Mouse (Mus musculus) lung, embryonic 16.5 days (tissue): ENCODE measurements around the gene Fam72a. TPM values are rescaled to one million over a fixed set of nuclear protein-coding genes. Genes with fewer than 3 reads are reported as not detected.
A peak's percentile ranks its signal among the peaks of the same experiment; 100 is the strongest.

Experiments
- ATAC-seq: fragments of 200-750 bp; cut with Nextera tagmentation; 2 replicates; pipeline ENCODE4 v1.8.0; 2017; ENCODE audit warnings: low read depth, mild to moderate bottlenecking, moderate library complexity
- H3K27ac ChIP-seq: fragments of 300-500 bp; sonication (generic); 2 replicates; pipeline ENCODE4 v1.5.1; 2014; ENCODE audit warnings: mild to moderate bottlenecking, control low read depth, low read length
- H3K27me3 ChIP-seq: fragments of 300-500 bp; sonication (generic); 2 replicates; pipeline ENCODE4 v1.6.1; 2014; ENCODE audit warnings: low read depth, low read length, mixed read lengths; ENCODE audit not compliant: control insufficient read depth, insufficient read depth
- H3K36me3 ChIP-seq: fragments of 300-500 bp; sonication (generic); 2 replicates; pipeline ENCODE4 v1.6.1; 2014; ENCODE audit warnings: low read length; ENCODE audit not compliant: control insufficient read depth, insufficient read depth
- H3K4me1 ChIP-seq: fragments of 300-500 bp; sonication (generic); replicated peaks from 2 replicates; pipeline ENCODE4 v1.6.1; 2014; ENCODE audit warnings: low read length, mixed read lengths; ENCODE audit not compliant: control insufficient read depth, insufficient read depth
- H3K4me2 ChIP-seq: fragments of 300-500 bp; sonication (generic); 2 replicates; pipeline ENCODE4 v1.6.1; 2014; ENCODE audit warnings: low read depth, low read length, control low read depth
- H3K4me3 ChIP-seq: fragments of 300-500 bp; sonication (generic); 2 replicates; pipeline ENCODE4 v1.5.1; 2014; ENCODE audit warnings: mild to moderate bottlenecking, low read length, control low read depth
- H3K9ac ChIP-seq: fragments of 300-500 bp; sonication (generic); 2 replicates; pipeline ENCODE4 v1.6.1; 2014; ENCODE audit warnings: low read length, control low read depth
- H3K9me3 ChIP-seq: fragments of 300-500 bp; sonication (generic); 2 replicates; pipeline ENCODE4 v1.6.1; 2016; ENCODE audit warnings: low read length; ENCODE audit not compliant: control insufficient read depth
- WGBS: fragments of 180-500 bp; shearing (Covaris S2); extraction: QIAGEN DNeasy Blood & Tissue Kit; methylation state at CpG from one replicate; pipeline ENCODE4 v1.1.7; 2014; 5-methylcytosine and 5-hydroxymethylcytosine counted together
- polyA plus RNA-seq: library from polyadenylated mRNA; unstranded; fragments of >200 nt; fragmentation: Nextera tagmentation; extraction: Ambion mirVana; gene quantifications from 2 replicates; pipeline ENCODE4 v1.2.1, GENCODE M21; 2015

Gene Fam72a
- polyA plus RNA-seq, 1 experiment from 2014 or later, result 2.2 TPM

DNA sequence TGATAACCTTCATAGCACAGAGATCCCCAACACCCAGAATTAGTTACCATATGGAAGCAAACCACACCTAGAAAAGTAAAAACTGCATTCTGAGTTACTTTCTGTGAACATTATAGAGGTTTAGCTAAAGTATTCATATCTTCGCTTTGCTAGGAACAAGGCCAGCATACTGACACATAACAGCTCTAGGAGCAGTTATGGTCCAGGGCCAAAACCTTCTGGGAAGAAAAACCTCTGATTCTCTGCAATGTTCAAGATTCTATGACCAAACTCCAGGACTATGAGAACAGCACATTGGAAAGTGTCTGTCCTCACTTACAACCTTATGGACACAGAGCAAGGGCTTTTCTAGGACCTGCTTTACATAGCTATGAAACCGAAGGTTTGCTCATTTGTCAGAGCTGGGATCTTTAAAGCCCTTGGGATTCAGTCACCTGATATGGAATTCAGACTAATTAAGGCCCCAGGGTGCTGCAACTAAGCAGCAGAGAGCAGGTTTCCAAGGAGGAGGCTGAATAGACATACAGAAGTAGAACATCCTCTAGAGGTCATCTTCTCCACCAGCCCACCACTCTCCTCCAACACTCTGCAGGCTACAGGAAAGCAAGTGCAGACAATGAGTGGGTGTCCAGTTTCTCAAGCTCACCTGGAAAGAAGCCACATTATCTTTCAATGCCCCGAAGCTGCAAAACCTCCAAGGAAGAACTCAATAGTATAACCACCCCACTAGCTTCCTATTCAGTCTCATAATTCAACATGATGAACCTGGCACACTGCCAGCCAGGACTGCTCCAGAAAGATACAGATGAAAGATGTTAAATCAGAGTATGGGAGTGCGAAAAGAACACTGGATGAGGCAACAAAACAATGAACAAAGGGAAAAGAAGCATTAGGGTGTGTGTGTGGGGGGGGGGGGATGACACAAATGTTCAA, 33.5 kb upstream of the Fam72a start:
- 53% methylated on average over 4 of the region's 4 CpGs for WGBS
- no peak overlapping the region for H3K4me2 ChIP-seq
- H3K4me3 ChIP-seq, result no peak overlapping the region
- H3K9me3 ChIP-seq, result no peaks in the 10 kb centered on the region
- no peaks in the 10 kb centered on the region for H3K36me3 ChIP-seq
- H3K27ac ChIP-seq, result no peak overlapping the region
- H3K4me1 ChIP-seq, result no peaks in the 10 kb centered on the region
- ATAC-seq, result no peak
- H3K27me3 ChIP-seq, result no peaks in the 10 kb centered on the region
- H3K9ac ChIP-seq, result no peak overlapping the region

DNA sequence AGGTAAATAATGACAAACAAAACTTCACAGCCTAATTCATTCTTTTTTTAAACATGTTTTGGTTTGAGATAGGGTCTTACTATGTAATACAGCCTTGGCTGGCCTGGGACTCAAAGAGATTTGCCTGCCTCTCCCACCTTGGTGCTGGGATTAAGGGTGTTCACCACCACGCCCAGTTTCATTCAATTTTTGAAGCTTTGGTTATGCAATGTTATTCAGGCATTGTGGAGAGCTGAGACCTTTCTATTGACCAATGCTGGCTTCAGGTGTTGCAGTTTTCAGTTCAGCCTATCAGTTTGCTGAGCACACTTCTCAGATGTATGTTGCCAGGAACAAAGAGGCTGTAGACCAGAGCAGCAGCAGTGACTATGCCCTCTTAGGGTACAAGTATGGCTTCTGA, 29.5 kb upstream of the Fam72a start:
- Histone ChIP-seq H3K27ac (no peak overlapping the region), H3K9me3 (no peaks in the 10 kb centered on the region), H3K27me3 (no peaks in the 10 kb centered on the region), H3K4me2 (no peak overlapping the region), H3K4me1 (peaks cover 2% of the 10 kb centered on the region; the same call in 1 of the 2 replicates), H3K4me3 (no peak overlapping the region), H3K9ac (no peak overlapping the region), H3K36me3 (no peaks in the 10 kb centered on the region)
- no peak for ATAC-seq
- 80% methylated on average over 1 of the region's 1 CpGs for WGBS

DNA sequence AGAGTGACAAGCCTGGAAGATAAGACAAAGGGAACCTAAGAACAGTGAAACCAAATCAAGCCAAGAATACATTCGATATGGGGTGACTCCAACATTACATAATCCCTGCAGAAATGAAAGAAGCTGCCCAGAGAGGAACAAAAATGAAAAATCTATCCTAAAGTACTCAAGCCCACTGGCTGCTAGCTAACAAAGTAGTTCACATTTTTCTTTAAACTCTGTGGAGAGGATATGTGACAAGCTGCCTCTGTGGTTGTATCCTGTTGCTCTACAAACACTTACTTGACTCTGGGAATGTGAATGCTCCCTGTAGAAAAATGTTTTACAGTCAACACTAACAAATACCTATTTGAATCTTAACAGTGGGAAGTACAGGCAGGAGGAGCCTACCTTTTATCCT, 26.0 kb upstream of the Fam72a start:
- Histone ChIP-seq H3K4me2 (no peak overlapping the region), H3K27me3 (no peaks in the 10 kb centered on the region), H3K27ac (no peak overlapping the region), H3K4me3 (no peak overlapping the region), H3K4me1 (peaks cover 6% of the 10 kb centered on the region), H3K36me3 (no peaks in the 10 kb centered on the region), H3K9me3 (no peaks in the 10 kb centered on the region), H3K9ac (no peak overlapping the region)
- WGBS, result 75% methylated on average over 1 of the region's 1 CpGs
- no peak for ATAC-seq

DNA sequence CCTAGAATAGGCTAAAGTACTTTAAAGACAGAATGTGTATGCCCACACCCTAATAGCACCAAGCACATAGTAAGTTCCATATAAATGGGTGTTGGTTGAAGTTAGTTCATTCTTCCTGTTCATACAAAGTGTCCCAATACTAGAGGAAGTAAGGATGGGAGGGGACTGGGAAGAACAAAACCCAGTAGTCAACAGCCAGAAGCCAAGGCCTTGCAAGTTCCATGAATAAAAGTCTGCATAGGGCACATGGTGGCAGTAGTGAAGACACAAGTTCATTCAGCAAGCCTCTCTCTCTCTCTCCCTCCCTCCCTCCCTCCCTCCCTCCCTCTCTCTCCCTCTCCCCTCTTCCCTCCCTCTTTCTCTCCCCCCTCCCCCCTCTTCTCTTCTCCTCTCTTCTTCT, 16.6 kb upstream of the Fam72a start:
- no peak overlapping the region for H3K9ac ChIP-seq
- no peak overlapping the region for H3K4me2 ChIP-seq
- H3K9me3 ChIP-seq, result no peaks in the 10 kb centered on the region
- peaks cover 10% of the 10 kb centered on the region for H3K4me1 ChIP-seq
- no peaks in the 10 kb centered on the region for H3K36me3 ChIP-seq
- no peaks in the 10 kb centered on the region for H3K27me3 ChIP-seq
- no peak overlapping the region for H3K27ac ChIP-seq
- H3K4me3 ChIP-seq, result no peak overlapping the region
- ATAC-seq, result no peak

DNA sequence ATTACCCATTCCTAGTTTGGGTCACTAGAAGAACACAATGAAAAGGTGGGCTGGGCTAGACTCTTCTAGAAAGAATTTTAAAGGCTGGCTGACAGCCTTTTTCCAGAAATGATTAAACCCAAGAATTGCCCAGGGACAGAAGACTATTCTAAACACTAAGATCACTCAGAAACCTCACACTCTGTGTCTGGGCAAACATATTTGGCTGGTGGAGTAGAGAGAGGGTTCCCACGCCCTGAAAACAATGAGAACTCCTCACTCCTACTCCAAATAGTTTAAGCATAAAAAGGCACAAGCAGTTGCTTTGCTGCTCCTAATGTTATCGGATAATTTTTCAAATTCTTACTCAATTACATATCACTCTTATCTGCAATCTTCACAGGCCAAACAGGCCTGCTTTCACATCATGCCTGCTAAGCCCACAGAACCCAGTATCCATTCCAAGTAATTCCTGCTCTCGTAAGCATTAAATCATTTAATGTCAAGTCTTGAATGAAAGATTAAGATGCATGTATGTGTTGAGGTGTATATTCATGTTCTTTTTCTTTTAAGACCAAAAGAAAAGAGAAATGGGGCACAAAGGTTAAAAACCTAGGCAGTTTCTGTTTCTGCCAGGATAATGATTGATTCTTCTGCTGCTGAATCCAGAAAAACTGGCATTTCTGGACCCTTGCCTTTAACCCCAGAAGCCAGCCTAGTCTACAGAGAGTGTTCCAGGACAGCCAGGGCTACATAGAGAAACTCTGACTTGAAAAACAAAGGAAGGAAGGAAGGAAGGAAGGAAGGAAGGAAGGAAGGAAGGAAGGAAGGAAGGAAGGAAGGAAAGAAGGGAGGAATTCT, 15.8 kb upstream of the Fam72a start:
- no peaks in the 10 kb centered on the region for H3K9me3 ChIP-seq
- H3K4me3 ChIP-seq, result no peak overlapping the region
- WGBS, result 45% methylated on average over 3 of the region's 3 CpGs
- H3K4me1 ChIP-seq, result peaks cover 10% of the 10 kb centered on the region
- H3K4me2 ChIP-seq, result no peak overlapping the region
- peak overlapping the region; percentile 60 for H3K27ac ChIP-seq
- no peak for ATAC-seq
- no peaks in the 10 kb centered on the region for H3K27me3 ChIP-seq
- H3K9ac ChIP-seq, result no peak overlapping the region
- no peaks in the 10 kb centered on the region for H3K36me3 ChIP-seq

DNA sequence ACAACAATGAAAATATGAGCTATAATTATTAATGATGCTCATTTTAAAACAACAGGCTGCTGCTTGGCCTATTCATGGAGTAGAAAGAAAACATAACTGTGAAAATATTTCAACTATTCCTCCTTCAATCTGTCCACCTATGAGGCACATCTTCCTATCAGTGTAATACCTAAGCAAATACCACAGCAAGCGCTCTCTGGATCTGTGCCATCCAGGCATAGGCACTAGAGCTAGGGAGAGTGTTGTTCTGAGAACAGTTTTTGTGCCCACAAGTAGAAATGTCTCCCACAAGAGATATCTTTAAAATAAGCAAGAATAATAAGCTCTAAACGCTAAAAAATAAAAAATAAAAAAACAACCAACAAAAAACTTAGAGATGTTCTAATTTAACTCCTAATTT, 14.6 kb upstream of the Fam72a start:
- ATAC-seq, result no peak
- no peak overlapping the region for H3K27ac ChIP-seq

DNA sequence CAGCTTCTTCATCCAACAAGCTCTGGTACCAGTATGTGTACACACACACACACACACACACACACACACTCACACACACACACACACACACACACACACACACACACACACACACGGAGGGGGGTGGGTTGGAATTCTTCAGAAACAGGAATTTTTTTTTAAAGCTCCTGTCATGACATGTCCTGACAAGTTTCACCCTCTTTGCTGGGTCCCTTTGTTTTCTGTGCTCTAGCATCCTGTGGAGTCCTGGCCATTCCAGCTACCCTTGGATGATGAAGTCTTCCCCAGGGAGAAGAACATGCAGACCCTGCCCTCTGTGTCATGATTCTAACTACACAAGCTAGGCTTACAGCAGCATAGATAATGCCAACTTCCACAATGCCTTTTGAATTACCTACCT, 13.5 kb upstream of the Fam72a start:
- Histone ChIP-seq H3K4me1 (peaks cover 10% of the 10 kb centered on the region), H3K4me2 (no peak overlapping the region), H3K27ac (no peak overlapping the region), H3K4me3 (no peak overlapping the region), H3K9ac (no peak overlapping the region), H3K9me3 (no peaks in the 10 kb centered on the region), H3K36me3 (no peaks in the 10 kb centered on the region), H3K27me3 (no peaks in the 10 kb centered on the region)
- no peak for ATAC-seq
- WGBS, result 18% methylated on average over 1 of the region's 1 CpGs

More for the DNA sequence above, 14.6 kb upstream of the Fam72a start:
- H3K9ac ChIP-seq, result no peak overlapping the region
- no peak overlapping the region for H3K4me2 ChIP-seq
- no peaks in the 10 kb centered on the region for H3K9me3 ChIP-seq
- no peaks in the 10 kb centered on the region for H3K36me3 ChIP-seq
- H3K4me3 ChIP-seq, result no peak overlapping the region
- peaks cover 10% of the 10 kb centered on the region for H3K4me1 ChIP-seq
- no peaks in the 10 kb centered on the region for H3K27me3 ChIP-seq
- 71% methylated on average over 2 of the region's 2 CpGs for WGBS

DNA sequence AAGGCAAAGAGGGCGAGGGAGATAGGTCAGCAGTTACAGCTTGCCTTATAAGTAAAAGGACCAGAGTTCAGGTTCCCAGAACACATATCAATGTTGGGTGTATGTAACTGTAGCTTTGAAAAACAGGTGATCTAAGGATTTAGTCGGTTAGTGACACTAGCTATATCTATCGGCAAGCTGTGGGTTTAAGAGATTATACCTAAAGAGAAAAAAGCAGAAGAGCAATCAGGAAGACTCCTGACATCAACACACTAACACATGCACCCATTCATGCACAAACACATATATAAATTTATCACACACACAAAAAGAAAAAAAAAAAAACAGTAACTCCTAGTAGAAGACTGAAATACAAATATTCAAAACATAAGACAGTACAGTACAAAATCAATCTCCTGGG, 11.1 kb upstream of the Fam72a start:
- Histone ChIP-seq H3K4me2 (no peak overlapping the region), H3K27ac (no peak overlapping the region), H3K9ac (no peak overlapping the region), H3K27me3 (no peaks in the 10 kb centered on the region), H3K4me1 (peaks cover 9% of the 10 kb centered on the region), H3K4me3 (no peak overlapping the region), H3K36me3 (no peaks in the 10 kb centered on the region), H3K9me3 (no peaks in the 10 kb centered on the region)
- 89% methylated on average over 3 of the region's 3 CpGs for WGBS
- ATAC-seq, result no peak

DNA sequence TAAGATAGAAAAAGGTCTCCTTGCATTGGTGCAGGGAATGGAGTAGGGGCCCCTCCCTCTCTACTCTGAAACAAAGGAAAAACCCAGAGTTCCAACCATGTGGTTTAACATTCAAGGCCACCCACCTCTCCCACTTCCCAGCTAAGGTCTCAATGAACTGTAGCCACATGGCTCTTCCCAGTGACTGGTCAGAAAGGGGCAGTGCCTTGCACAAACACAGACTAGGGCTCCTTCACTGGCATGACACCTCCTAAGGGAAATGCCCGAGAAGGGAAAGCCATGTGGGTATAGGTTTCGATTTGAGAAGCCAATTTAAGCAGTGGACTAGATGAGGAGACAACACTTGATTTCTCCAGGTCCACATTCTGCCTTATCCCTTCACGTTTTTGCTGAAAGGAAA, 3.9 kb upstream of the Fam72a start:
- Histone ChIP-seq H3K4me3 (peak overlapping the region; percentile 63), H3K9ac (no peak overlapping the region), H3K27ac (no peak overlapping the region), H3K9me3 (no peaks in the 10 kb centered on the region), H3K4me1 (peaks cover 25% of the 10 kb centered on the region), H3K4me2 (peak overlapping the region; percentile 92), H3K27me3 (no peaks in the 10 kb centered on the region), H3K36me3 (no peaks in the 10 kb centered on the region)
- ATAC-seq, result no peak
- 44% methylated on average over 3 of the region's 3 CpGs for WGBS
